Mouse (Mus musculus) mouse trophoblast stem cell (cell line): Measurements from ENCODE around the gene Zic1.

Experiments
- in situ Hi-C, 2 experiments: fragments of 300-500 bp; cut with MseI, MboI; formaldehyde crosslinking; loops; 2 replicates in 1 of 2; 3 replicates in 1 of 2; pipeline ENCODE4 v1.15.1; 2025

Gene Zic1

DNA sequence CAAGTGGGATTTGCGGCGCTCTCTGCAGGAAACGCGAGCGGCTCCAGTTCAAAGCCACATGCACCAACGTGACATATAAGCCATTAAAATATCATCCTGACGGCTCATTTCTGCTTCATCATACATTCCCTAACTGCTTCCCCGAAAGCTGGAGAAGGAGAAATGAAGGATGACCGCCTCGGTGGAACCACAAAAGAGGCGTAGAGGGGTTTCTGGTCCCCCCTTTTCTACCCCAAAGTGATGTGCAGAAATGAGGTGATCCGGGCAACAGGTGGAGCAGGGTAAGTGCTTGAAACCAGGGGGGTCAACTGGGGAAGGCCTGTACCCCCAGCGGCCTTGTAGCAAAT is 3.3 kb upstream of the Zic1 start:
- in situ Hi-C loops = no loop called here

GRCm38 (mm10) chr9:91368150-91368549 is 2.5 kb upstream of the Zic1 start:
- in situ Hi-C loops = no loop called here

DNA sequence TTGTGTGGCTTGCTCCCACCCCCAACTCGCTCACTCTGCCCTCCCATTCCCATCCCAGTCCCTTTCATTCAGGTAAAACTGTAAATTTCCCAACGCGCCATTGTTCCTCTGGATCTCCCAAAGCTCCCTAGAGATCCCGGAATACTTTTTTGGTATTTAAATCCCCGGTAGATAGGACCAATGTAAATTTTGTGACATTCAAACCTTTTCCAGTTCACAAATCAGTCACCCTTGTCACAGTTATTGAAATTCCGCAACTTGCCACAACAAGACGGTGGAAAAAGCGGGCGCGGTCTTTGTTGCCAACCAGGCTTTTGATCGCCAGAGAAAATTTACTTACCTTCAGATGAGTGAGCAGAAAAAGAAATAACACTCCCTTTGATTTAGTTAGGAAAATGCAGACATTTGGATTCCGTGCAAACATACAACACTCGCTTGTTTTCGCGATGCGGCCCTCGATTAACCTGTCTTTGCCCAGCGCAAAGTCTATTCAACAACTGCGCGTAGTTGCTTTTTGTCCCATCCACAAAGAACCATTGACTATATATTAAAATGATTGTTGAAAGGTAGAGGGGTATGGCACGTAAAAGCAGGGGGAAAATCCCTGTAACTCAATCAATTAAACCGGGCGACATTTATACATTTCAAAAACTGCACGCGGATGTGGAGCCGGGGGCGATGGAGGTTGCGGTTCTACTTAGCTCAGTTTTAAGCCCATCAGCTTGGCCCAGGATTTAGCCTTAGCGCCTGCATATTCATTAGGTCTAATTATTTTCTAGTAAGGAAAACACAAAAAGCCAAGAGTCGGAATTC is 1.6 kb upstream of the Zic1 start:
- in situ Hi-C loops = no loop called here

- in situ Hi-C loops = no loop called here
These were observed 802 bp upstream of the Zic1 start for GRCm38 (mm10) chr9:91366226-91366998.

GRCm38 (mm10) chr9:91364971-91365501 is 574 bp downstream of the Zic1 start:
- in situ Hi-C loops = no loop called here

DNA sequence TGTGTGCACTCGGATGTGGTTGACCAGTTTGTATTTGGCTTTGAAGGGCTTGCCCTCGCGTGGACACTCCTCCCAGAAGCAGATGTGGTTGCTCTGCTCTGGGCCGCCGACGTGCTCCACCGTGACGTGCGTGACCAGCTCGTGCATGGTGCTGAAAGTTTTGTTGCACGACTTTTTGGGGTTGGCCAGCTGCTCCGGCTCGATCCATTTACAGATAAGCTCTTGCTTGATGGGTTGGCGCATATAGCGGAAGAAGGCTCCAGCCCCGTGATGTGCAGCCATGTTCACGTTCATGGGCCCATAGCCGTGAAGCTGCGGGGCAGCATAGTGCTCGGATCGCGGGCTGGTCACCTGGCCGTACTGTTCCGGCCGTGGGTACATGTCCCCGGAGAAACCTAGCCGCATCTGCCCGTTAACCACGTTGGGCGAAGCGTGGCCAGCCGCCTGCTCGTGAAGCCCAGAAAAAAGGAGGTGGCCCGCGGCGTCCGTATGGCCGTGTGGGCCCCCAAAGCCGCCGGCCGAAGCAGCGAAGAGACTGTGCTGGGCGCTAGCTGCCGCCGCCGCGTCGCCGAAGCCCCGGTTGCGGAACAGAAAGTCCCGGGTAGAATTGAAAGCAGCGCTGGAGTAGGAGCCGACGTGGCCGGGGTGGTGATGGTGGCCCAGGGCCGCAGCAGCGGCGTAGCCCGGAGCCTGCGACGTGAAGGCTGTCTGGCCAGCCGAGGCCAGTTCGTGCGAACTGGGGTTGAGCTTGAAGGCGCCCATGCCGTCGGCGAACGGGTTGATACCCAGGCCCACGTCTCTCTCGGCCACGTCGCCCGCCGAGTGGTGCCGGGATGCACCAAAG is 1.3 kb downstream of the Zic1 start:
- in situ Hi-C loops = no loop called here

GRCm38 (mm10) chr9:91363814-91364126 is 1.8 kb downstream of the Zic1 start:
- in situ Hi-C loops = no loop called here

GRCm38 (mm10) chr9:91363011-91363730 is 2.4 kb downstream of the Zic1 start:
- in situ Hi-C loops = no loop called here

GRCm38 (mm10) chr9:91361856-91362601 is 3.6 kb downstream of the Zic1 start, which contains the start of gene Zic4:
Gene Zic4 (plus strand): TSS chr9:91362413.
- in situ Hi-C loops = no loop called here

DNA sequence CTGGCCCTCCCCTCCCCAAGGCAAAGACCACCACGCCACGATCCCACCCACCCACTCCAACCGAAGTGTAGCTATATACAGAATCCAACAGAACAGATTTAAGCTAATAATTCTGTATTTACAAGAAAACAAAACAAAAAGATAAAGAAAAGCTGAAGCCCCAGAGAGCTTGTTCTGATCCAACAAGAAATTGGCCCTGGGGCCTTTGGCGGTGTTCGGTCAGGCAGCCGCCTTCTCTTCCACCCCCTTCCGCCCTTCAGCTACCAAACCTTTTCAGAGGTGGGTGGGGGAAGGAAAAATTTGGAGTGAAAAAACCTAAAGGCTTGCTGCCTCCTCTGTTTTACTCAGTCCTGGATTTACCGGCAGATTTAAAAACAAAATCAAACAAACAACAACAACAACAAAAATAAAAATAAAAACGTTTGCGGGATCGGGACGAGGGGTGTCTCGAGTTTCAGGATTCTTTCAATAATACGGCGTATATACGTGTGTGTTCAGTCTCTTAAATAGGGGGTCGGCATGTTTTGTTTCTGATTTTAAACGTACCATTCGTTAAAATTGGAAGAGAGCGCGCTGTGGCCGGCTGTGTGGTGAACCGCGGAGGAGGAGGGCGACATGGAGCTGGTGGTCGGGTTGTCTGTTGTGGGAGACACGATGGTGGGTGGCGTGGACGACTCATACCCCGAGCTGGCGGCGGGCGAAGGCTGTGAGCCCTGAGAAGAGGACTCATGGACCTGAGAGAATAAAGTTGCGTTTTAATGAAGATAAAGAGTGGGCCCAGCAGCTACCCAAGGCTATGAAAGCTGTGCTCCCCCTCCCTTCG is 4.4 kb downstream of the Zic1 start:
- in situ Hi-C loops = no loop called here

DNA sequence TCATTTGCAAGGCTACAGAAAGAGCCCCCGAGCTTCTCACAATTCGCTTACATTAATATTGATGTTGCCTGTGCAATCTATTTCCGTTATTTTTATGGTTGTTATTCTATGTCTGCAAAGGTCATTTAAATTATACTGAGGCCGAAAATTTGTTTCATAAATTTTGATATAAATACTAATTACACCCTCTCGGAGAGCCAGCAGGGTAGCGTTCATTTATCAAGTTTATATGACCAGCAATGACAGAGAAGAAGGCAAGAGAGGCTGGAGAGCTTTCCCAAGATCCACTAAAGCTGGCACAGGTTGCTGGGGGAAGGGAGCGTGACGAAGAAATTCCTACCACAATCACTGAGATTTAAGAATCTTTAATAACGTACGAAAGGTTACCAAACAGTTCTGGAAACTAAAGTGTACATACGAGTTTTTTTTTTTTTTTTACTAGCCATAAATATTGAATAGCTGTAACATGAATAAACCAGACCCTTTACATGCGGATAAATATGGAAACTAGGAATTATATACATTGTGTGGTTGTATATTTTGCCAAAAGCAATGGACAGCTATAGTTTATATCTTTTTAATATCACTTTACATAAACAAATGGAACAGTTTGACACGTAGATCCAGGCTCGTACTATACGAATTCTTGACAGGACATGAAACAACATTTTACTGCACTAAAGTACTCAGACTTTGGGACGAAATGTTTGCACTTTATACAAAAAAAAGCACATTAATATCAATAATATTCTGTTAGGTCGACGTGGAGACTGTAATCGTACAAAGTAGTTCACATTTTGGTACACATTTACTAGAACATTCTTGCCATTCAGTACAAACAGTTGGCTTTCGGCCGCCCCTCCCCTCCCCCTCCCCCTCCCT is 5.2 kb downstream of the Zic1 start:
- in situ Hi-C loops = no loop called here

GRCm38 (mm10) chr9:91358851-91359687 is 6.5 kb downstream of the Zic1 start:
- in situ Hi-C loops = no loop called here

GRCm38 (mm10) chr9:91357321-91357720 is 8.3 kb downstream of the Zic1 start:
- in situ Hi-C loops = no loop called here

DNA sequence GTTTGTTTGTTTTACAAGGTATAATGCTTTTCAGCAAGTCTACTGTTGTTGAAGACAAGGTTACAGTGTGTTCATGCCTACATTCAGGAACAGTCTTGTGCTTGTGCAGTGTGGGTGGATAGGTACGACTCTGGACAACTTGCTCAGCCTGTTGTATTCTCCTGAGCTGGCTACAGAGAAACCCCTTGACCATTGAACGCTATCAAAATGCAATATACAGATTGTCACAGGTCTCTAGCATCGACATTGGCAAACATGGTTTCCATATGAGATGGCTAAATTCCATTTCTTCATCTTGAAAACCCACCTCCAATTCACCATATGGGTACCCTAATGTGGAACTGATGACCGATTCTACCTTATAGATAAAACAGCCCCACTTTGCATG is 9.3 kb downstream of the Zic1 start:
- in situ Hi-C loops = no loop called here

DNA sequence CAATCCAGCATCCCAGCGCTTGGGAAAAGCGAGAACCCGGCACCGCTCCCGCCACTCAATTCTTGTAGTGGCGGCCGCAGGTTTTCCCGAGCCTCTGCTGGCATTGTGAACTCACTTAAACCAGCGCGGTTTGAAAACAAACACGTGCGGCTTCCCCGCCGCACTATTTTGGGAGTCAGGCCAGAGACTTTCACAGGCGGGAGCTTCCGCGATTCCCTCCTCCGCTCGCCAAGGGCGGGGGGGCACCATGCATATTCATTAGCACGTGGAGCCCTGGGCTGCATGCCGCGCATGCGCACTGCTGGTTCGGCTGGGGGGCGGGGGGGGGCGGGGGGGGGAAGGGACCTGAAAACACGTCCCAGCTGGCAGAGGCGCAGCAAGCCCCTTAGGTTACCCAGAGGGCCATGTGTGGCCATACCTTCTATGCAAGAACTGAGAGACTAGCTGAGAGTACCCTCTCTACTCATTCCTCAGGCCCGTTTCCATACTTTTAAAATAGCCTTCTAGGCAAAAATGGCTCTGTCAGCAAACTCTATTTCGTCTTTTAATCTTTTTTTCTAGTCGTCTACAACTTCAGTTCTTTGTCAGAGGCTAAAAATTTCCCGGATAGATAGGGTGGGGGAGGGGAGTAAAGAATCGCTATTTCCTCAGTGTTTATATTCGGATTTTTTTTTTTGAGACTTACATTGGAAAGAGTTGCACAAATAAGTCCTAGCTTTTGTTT is 9.8 kb downstream of the Zic1 start:
- in situ Hi-C loops = no loop called here

GRCm38 (mm10) chr9:91355270-91355589 is 10.4 kb downstream of the Zic1 start:
- in situ Hi-C loops = no loop called here
